Mouse (Mus musculus): ENCODE results near the gene Fxyd4. TPM values are rescaled to one million over a fixed set of nuclear protein-coding genes. Genes with fewer than 3 reads are reported as not detected.

Gene Fxyd4
- polyA plus RNA-seq (2012; ENCODE audit: insufficient read depth, insufficient read length, missing spikeins) = not detected in 2 replicates

GRCm38 (mm10) chr6:117937222-117937932, at the start of gene Fxyd4:
Gene Fxyd4, minus strand, starts transcription at chr6:117937692.
- H3K27ac ChIP-seq (ENCODE audit: insufficient read depth, low read depth, low read length) = no peak within 1 kb of the TSS
- TF ChIP-seq CTCF (IDR thresholded peaks at IDR 0.05; ENCODE audit: low read depth, low read length) = no peak
- TF ChIP-seq POLR2A (IDR thresholded peaks at IDR 0.05; ENCODE audit: borderline replicate concordance, low read depth, low read length) = no peak

GRCm38 (mm10) chr6:117987173-117987572, 49.7 kb upstream of the Fxyd4 start:
- H3K4me1 ChIP-seq (ENCODE audit: control insufficient read depth, insufficient read depth, low read length) = no peaks in the 10 kb centered on the region
- no peak overlapping the region for H3K4me3 ChIP-seq (ENCODE audit: insufficient read depth, low read length)
- H3K27ac ChIP-seq (ENCODE audit: insufficient read depth, low read depth, low read length) = no peak overlapping the region
- TF ChIP-seq POLR2A (IDR thresholded peaks at IDR 0.05; ENCODE audit: borderline replicate concordance, low read depth, low read length) (no peak), CTCF (IDR thresholded peaks at IDR 0.05; ENCODE audit: low read depth, low read length) (no peak)

More at GRCm38 (mm10) chr6:117937222-117937932, at the start of gene Fxyd4:
- Histone ChIP-seq H3K4me1 (ENCODE audit: control insufficient read depth, insufficient read depth, low read length) (peaks cover 8% of the 10 kb centered on the region), H3K4me3 (ENCODE audit: insufficient read depth, low read length) (no peak within 1 kb of the TSS)

- H3K27ac ChIP-seq (ENCODE audit: insufficient read depth, low read depth, low read length) = no peak overlapping the region
Measured at GRCm38 (mm10) chr6:117966729-117967128, 29.2 kb upstream of the Fxyd4 start.

GRCm38 (mm10) chr6:117963201-117963600, 25.7 kb upstream of the Fxyd4 start:
- Histone ChIP-seq H3K4me3 (ENCODE audit: insufficient read depth, low read length) (no peak overlapping the region), H3K27ac (ENCODE audit: insufficient read depth, low read depth, low read length) (no peak overlapping the region), H3K4me1 (ENCODE audit: control insufficient read depth, insufficient read depth, low read length) (no peaks in the 10 kb centered on the region)
- no peak for TF ChIP-seq CTCF (IDR thresholded peaks at IDR 0.05; ENCODE audit: low read depth, low read length)
- TF ChIP-seq POLR2A (IDR thresholded peaks at IDR 0.05; ENCODE audit: borderline replicate concordance, low read depth, low read length) = no peak

More at GRCm38 (mm10) chr6:117966729-117967128, 29.2 kb upstream of the Fxyd4 start:
- Histone ChIP-seq H3K4me1 (ENCODE audit: control insufficient read depth, insufficient read depth, low read length) (no peaks in the 10 kb centered on the region), H3K4me3 (ENCODE audit: insufficient read depth, low read length) (no peak overlapping the region)
- TF ChIP-seq POLR2A (IDR thresholded peaks at IDR 0.05; ENCODE audit: borderline replicate concordance, low read depth, low read length) (no peak), CTCF (IDR thresholded peaks at IDR 0.05; ENCODE audit: low read depth, low read length) (no peak)

GRCm38 (mm10) chr6:117956851-117957501, 19.5 kb upstream of the Fxyd4 start:
- TF ChIP-seq CTCF (IDR thresholded peaks at IDR 0.05; ENCODE audit: low read depth, low read length) = no peak
- no peak for TF ChIP-seq POLR2A (IDR thresholded peaks at IDR 0.05; ENCODE audit: borderline replicate concordance, low read depth, low read length)
- no peak overlapping the region for H3K27ac ChIP-seq (ENCODE audit: insufficient read depth, low read depth, low read length)
- no peaks in the 10 kb centered on the region for H3K4me1 ChIP-seq (ENCODE audit: control insufficient read depth, insufficient read depth, low read length)
- H3K4me3 ChIP-seq (ENCODE audit: insufficient read depth, low read length) = no peak overlapping the region

DNA sequence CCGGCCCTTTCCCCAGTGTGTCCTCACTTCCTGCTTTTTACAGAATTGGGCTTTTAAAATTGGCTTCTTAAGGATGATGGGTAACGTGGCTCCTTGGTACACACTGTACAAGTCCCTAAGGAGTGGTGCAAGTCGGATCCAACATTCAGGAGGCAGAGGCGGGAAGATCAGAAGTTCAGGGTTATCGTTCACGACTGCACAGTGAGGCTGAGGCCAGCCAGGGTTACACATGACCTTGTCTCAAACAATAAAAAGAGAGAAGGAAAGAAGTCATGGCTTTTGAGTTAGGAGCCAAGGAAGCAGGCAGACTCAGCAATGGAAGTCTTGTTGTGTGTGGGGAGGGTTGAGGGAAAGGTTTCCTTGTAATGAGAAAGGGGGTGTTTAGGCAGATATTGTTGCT, 18.7 kb upstream of the Fxyd4 start:
- no peak for TF ChIP-seq CTCF (IDR thresholded peaks at IDR 0.05; ENCODE audit: low read depth, low read length)
- no peak for TF ChIP-seq POLR2A (IDR thresholded peaks at IDR 0.05; ENCODE audit: borderline replicate concordance, low read depth, low read length)
- Histone ChIP-seq H3K4me3 (ENCODE audit: insufficient read depth, low read length) (no peak overlapping the region), H3K4me1 (ENCODE audit: control insufficient read depth, insufficient read depth, low read length) (no peaks in the 10 kb centered on the region), H3K27ac (ENCODE audit: insufficient read depth, low read depth, low read length) (no peak overlapping the region)

- Histone ChIP-seq H3K27ac (ENCODE audit: insufficient read depth, low read depth, low read length) (no peak overlapping the region), H3K4me1 (ENCODE audit: control insufficient read depth, insufficient read depth, low read length) (no peaks in the 10 kb centered on the region), H3K4me3 (ENCODE audit: insufficient read depth, low read length) (no peak overlapping the region)
- TF ChIP-seq POLR2A (IDR thresholded peaks at IDR 0.05; ENCODE audit: borderline replicate concordance, low read depth, low read length) = no peak
- no peak for TF ChIP-seq CTCF (IDR thresholded peaks at IDR 0.05; ENCODE audit: low read depth, low read length)
Measured at GRCm38 (mm10) chr6:117952330-117952729, 14.8 kb upstream of the Fxyd4 start.

- no peak overlapping the region for H3K27ac ChIP-seq (ENCODE audit: insufficient read depth, low read depth, low read length)
- no peak overlapping the region for H3K4me3 ChIP-seq (ENCODE audit: insufficient read depth, low read length)
- TF ChIP-seq CTCF (IDR thresholded peaks at IDR 0.05; ENCODE audit: low read depth, low read length) (no peak), POLR2A (IDR thresholded peaks at IDR 0.05; ENCODE audit: borderline replicate concordance, low read depth, low read length) (no peak)
- H3K4me1 ChIP-seq (ENCODE audit: control insufficient read depth, insufficient read depth, low read length) = no peaks in the 10 kb centered on the region
Measured at GRCm38 (mm10) chr6:117943899-117944298, 6.4 kb upstream of the Fxyd4 start.

DNA sequence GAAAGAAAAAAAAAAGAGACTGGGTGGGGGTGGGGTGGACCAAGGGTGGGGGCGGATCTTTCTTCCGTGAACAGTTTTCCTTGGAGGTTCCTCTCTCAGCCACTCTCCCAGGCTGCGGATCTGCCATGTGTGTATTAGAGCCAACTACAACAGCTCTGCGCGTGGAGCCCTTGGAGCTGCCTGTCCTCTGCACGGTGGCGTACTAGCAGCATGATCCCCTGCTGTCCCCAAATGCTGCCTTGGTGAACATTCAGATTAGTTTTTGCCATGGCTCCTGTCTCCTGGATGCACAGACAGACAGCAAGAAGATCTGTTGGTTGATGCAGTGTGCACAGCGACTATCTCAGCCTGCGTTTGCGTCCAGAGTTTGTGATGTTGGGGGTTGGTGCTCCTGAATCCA, 5.3 kb upstream of the Fxyd4 start:
- no peak for TF ChIP-seq POLR2A (IDR thresholded peaks at IDR 0.05; ENCODE audit: borderline replicate concordance, low read depth, low read length)
- TF ChIP-seq CTCF (IDR thresholded peaks at IDR 0.05; ENCODE audit: low read depth, low read length) = no peak
- H3K4me3 ChIP-seq (ENCODE audit: insufficient read depth, low read length) = no peak overlapping the region
- H3K4me1 ChIP-seq (ENCODE audit: control insufficient read depth, insufficient read depth, low read length) = no peaks in the 10 kb centered on the region
- no peak overlapping the region for H3K27ac ChIP-seq (ENCODE audit: insufficient read depth, low read depth, low read length)

- H3K4me1 ChIP-seq (ENCODE audit: control insufficient read depth, insufficient read depth, low read length) = peaks cover 8% of the 10 kb centered on the region
- no peak overlapping the region for H3K4me3 ChIP-seq (ENCODE audit: insufficient read depth, low read length)
- TF ChIP-seq POLR2A (IDR thresholded peaks at IDR 0.05; ENCODE audit: borderline replicate concordance, low read depth, low read length) (no peak), CTCF (IDR thresholded peaks at IDR 0.05; ENCODE audit: low read depth, low read length) (no peak)
- no peak overlapping the region for H3K27ac ChIP-seq (ENCODE audit: insufficient read depth, low read depth, low read length)
Measured at GRCm38 (mm10) chr6:117938951-117939350, 1.5 kb upstream of the Fxyd4 start.
